Mouse (Mus musculus): Measurements from ENCODE around the gene Cldn10. TPM values are rescaled to one million over a fixed set of nuclear protein-coding genes. Genes with fewer than 3 reads are reported as not detected.
A peak's percentile ranks its signal among the peaks of the same experiment; 100 is the strongest.

Gene Cldn10
- polyA plus RNA-seq, 1 experiment from 2014 or later: 1.9 TPM

DNA sequence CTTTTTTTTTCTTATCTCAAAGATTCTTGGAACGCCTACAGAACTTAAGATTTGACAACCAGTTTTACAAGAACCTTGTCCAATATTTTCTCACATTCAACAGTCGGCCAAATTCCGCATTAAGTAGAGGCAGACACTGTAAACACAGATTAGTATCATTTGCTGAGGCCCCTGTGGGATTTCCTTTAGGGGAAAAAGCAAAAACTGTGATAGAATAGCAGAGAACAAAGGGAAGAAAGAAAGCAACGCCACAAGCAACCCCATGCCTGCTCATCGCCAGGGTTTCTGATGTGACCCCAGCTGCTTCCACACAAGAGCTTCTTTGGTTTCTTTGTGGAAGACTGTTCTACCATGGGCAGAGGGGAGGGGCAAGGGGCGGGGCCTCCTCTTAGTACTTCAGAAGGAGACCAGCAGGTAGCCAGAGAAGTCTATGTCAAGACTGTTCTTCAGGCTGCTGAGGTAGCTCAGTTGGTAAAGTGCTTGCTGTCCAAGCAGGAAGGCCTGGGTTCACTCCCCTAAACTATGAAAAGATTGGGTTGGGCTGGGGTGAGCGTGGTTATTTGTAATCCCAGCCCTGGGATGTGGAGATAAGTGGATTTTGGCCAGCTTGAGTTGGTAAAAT lies 39.7 kb downstream of the Cldn10 start:
- peak; percentile 26; the same call in 1 of the 2 replicates for ATAC-seq
- Histone ChIP-seq H3K4me1 (replicated peaks; ENCODE audit: control insufficient read depth, insufficient read depth, low read length) (0 out of 2 replicates have a peak, but pooled peaks cover 3% of the 10 kb centered on the region), H3K9ac (replicated peaks; ENCODE audit: low read depth, low read length) (no peak overlapping the region), H3K27me3 (replicated peaks; ENCODE audit: control insufficient read depth, insufficient read depth, low read length) (no peaks in the 10 kb centered on the region), H3K4me2 (ENCODE audit: low read length) (no peak overlapping the region), H3K9me3 (ENCODE audit: control insufficient read depth, low read length) (no peaks in the 10 kb centered on the region), H3K4me3 (replicated peaks; ENCODE audit: low read length) (no peak overlapping the region), H3K36me3 (ENCODE audit: control insufficient read depth, insufficient read depth) (no peaks in the 10 kb centered on the region), H3K27ac (ENCODE audit: low read length) (no peak overlapping the region)
- 11% methylated on average over 7 of the region's 7 CpGs for WGBS

DNA sequence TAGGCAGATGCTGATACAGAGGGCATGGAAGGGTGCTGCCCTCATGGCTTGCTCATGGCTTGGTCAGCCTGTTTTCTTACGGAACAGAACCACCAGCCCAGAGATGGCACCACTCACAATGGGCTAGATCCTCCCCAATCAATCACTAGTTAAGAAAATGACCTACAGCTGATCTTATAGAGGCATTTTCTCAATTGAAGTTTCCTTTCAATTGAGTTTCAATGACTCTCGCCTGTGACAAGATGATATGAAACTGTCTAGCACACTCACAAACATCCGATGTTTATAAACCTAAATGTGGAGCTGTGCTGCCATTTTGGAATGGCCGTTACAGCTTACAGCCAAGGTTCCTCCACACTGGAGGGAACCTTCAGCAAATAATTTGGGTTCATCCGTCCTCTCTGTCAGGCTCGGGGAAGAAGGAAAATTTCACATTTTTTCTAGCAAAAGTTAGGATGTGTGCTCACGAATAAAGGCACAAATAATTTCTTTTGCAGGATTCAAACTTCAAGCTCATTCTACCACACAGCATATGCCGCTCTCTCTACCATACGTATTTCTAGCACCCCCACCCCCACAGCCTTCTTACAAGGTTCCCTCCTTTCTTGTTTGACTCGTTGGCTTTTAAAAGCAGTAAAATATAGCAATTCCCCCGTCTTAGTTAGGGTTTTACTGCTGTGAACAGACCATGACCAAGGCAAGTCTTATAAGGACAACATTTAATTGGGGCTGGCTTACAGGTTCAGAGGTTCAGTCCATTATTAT lies 41.8 kb downstream of the Cldn10 start:
- Histone ChIP-seq H3K4me3 (replicated peaks; ENCODE audit: low read length) (no peak overlapping the region), H3K4me2 (ENCODE audit: low read length) (no peak overlapping the region), H3K36me3 (ENCODE audit: control insufficient read depth, insufficient read depth) (no peaks in the 10 kb centered on the region), H3K27ac (ENCODE audit: low read length) (no peak overlapping the region), H3K9me3 (ENCODE audit: control insufficient read depth, low read length) (no peaks in the 10 kb centered on the region), H3K4me1 (replicated peaks; ENCODE audit: control insufficient read depth, insufficient read depth, low read length) (0 out of 2 replicates have a peak, but pooled peaks cover 3% of the 10 kb centered on the region), H3K27me3 (replicated peaks; ENCODE audit: control insufficient read depth, insufficient read depth, low read length) (no peaks in the 10 kb centered on the region), H3K9ac (replicated peaks; ENCODE audit: low read depth, low read length) (no peak overlapping the region)
- 90% methylated on average over 11 of the region's 11 CpGs for WGBS
- ATAC-seq: no peak

DNA sequence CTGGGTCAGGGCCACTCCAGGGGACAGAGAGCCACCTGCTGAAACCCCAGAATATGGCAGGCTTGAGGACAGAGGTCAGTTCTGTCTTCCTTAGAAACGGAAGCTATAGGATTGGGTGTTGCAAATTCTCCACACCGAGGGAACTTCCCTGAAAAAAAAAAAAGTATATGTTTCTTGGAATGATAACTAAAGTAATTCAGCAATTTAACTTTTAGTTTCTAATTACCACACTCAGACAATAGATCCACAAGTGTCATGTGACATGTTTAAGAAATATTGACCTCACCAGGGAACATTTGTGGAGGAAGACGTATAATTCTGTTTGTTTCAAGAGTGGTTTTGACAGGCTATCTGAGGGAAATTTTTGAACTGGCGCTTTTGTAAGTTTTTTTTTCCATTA lies 43.9 kb downstream of the Cldn10 start:
- no peak for ATAC-seq
- 83% methylated on average over 4 of the region's 4 CpGs for WGBS
- 0 out of 2 replicates have a peak, but pooled peaks cover 3% of the 10 kb centered on the region for H3K4me1 ChIP-seq (replicated peaks; ENCODE audit: control insufficient read depth, insufficient read depth, low read length)
- no peak overlapping the region for H3K27ac ChIP-seq (ENCODE audit: low read length)
- H3K36me3 ChIP-seq (ENCODE audit: control insufficient read depth, insufficient read depth): no peaks in the 10 kb centered on the region
- H3K4me3 ChIP-seq (replicated peaks; ENCODE audit: low read length): no peak overlapping the region
- H3K9me3 ChIP-seq (ENCODE audit: control insufficient read depth, low read length): no peaks in the 10 kb centered on the region
- H3K27me3 ChIP-seq (replicated peaks; ENCODE audit: control insufficient read depth, insufficient read depth, low read length): no peaks in the 10 kb centered on the region
- H3K4me2 ChIP-seq (ENCODE audit: low read length): no peak overlapping the region
- H3K9ac ChIP-seq (replicated peaks; ENCODE audit: low read depth, low read length): no peak overlapping the region

DNA sequence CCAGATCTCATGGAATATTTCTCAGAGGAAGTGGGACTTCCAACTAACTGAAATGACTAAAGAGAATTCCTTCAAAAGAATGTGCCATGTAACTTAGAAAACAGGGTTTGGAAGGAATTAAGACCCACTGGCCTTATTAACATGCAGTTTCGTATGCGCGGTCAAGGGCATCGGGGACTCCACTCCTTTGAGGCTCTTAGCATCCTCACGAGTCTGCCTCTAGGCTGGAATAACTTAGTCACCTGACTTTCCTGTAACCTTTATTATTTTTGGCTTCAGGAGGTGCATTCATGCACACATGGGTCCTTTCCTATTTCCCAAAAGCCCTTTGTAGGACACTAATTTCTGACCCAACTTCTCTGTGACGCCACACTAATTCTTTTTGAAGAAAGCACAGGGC lies 45.5 kb downstream of the Cldn10 start:
- H3K4me3 ChIP-seq (replicated peaks; ENCODE audit: low read length): no peak overlapping the region
- H3K4me1 ChIP-seq (replicated peaks; ENCODE audit: control insufficient read depth, insufficient read depth, low read length): no peaks in the 10 kb centered on the region
- 81% methylated on average over 6 of the region's 6 CpGs for WGBS
- H3K9me3 ChIP-seq (ENCODE audit: control insufficient read depth, low read length): no peaks in the 10 kb centered on the region
- H3K9ac ChIP-seq (replicated peaks; ENCODE audit: low read depth, low read length): no peak overlapping the region
- H3K27me3 ChIP-seq (replicated peaks; ENCODE audit: control insufficient read depth, insufficient read depth, low read length): no peaks in the 10 kb centered on the region
- H3K36me3 ChIP-seq (ENCODE audit: control insufficient read depth, insufficient read depth): no peaks in the 10 kb centered on the region
- no peak overlapping the region for H3K4me2 ChIP-seq (ENCODE audit: low read length)
- no peak for ATAC-seq
- H3K27ac ChIP-seq (ENCODE audit: low read length): no peak overlapping the region

DNA sequence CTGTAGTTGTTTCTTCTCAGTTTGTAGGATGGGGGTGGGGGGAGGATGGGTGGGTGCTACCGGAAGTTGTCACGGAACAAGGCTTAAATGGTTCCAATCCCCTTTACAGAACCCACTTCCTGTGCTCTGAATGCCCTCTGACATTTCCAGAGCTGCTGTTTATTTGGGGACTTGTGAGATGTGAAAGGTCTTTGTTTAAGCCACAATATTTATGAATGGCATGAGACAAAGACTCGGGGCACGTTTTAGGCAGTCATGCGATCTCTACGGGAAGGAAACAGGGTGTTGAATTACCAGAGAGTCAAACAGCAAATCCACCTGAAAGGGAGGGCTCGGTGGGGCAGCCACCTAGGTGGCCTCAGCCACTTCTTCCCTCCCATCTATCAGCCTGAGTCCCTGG lies 46.6 kb downstream of the Cldn10 start:
- H3K4me1 ChIP-seq (replicated peaks; ENCODE audit: control insufficient read depth, insufficient read depth, low read length): no peaks in the 10 kb centered on the region
- ATAC-seq: no peak
- H3K27ac ChIP-seq (ENCODE audit: low read length): no peak overlapping the region
- no peak overlapping the region for H3K4me3 ChIP-seq (replicated peaks; ENCODE audit: low read length)
- no peak overlapping the region for H3K9ac ChIP-seq (replicated peaks; ENCODE audit: low read depth, low read length)
- H3K4me2 ChIP-seq (ENCODE audit: low read length): no peak overlapping the region
- WGBS: 2% methylated on average over 7 of the region's 7 CpGs
- no peaks in the 10 kb centered on the region for H3K9me3 ChIP-seq (ENCODE audit: control insufficient read depth, low read length)
- H3K36me3 ChIP-seq (ENCODE audit: control insufficient read depth, insufficient read depth): no peaks in the 10 kb centered on the region
- H3K27me3 ChIP-seq (replicated peaks; ENCODE audit: control insufficient read depth, insufficient read depth, low read length): no peaks in the 10 kb centered on the region

DNA sequence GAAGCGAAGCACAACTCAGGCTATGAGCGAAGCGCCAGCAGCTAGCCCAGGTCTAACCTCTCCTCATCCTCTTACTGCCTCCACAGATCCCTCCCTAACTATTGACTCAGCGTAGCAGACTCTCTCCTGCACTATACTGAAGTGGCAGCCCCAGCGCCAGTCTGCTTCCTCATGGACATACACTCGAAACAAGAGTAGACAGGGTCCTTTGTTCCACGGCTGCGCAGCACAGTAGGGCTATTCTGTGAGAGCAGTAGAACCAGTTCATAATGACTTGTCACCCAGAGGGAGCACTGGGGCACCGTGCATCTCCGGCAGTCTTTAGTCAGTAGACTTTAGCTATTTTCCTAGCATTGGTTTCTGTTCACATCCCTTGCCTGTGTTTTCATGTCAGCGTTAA lies 48.4 kb downstream of the Cldn10 start:
- Histone ChIP-seq H3K4me1 (replicated peaks; ENCODE audit: control insufficient read depth, insufficient read depth, low read length) (no peaks in the 10 kb centered on the region), H3K4me2 (ENCODE audit: low read length) (no peak overlapping the region), H3K9ac (replicated peaks; ENCODE audit: low read depth, low read length) (no peak overlapping the region), H3K9me3 (ENCODE audit: control insufficient read depth, low read length) (no peaks in the 10 kb centered on the region), H3K36me3 (ENCODE audit: control insufficient read depth, insufficient read depth) (no peaks in the 10 kb centered on the region), H3K27me3 (replicated peaks; ENCODE audit: control insufficient read depth, insufficient read depth, low read length) (no peaks in the 10 kb centered on the region), H3K27ac (ENCODE audit: low read length) (no peak overlapping the region), H3K4me3 (replicated peaks; ENCODE audit: low read length) (no peak overlapping the region)
- ATAC-seq: no peak
- WGBS: 76% methylated on average over 11 of the region's 11 CpGs

DNA sequence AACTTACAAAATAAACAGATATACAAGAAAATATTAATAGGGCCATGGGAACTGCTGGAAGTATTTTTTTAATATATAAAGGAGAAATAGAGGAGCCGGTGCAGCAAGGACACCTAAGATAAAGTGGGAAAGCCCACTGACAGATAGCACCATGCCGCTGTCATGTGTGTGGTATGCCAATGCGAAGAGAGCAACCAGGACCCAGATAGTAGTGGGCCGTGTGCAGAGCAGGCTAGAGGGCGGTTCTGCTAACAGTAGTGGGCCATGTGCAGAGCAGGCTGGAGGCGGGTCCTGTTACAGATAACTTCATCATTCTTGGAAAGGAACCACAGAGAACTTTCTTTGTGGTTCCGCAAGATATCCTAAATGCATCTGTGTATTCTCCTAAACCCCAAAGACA lies 49.0 kb downstream of the Cldn10 start:
- H3K9me3 ChIP-seq (ENCODE audit: control insufficient read depth, low read length): no peaks in the 10 kb centered on the region
- no peak for ATAC-seq
- H3K36me3 ChIP-seq (ENCODE audit: control insufficient read depth, insufficient read depth): no peaks in the 10 kb centered on the region
- no peak overlapping the region for H3K4me2 ChIP-seq (ENCODE audit: low read length)
- H3K27ac ChIP-seq (ENCODE audit: low read length): no peak overlapping the region
- no peaks in the 10 kb centered on the region for H3K4me1 ChIP-seq (replicated peaks; ENCODE audit: control insufficient read depth, insufficient read depth, low read length)
- H3K4me3 ChIP-seq (replicated peaks; ENCODE audit: low read length): no peak overlapping the region
- WGBS: 95% methylated on average over 7 of the region's 7 CpGs
- H3K9ac ChIP-seq (replicated peaks; ENCODE audit: low read depth, low read length): no peak overlapping the region
- no peaks in the 10 kb centered on the region for H3K27me3 ChIP-seq (replicated peaks; ENCODE audit: control insufficient read depth, insufficient read depth, low read length)

DNA sequence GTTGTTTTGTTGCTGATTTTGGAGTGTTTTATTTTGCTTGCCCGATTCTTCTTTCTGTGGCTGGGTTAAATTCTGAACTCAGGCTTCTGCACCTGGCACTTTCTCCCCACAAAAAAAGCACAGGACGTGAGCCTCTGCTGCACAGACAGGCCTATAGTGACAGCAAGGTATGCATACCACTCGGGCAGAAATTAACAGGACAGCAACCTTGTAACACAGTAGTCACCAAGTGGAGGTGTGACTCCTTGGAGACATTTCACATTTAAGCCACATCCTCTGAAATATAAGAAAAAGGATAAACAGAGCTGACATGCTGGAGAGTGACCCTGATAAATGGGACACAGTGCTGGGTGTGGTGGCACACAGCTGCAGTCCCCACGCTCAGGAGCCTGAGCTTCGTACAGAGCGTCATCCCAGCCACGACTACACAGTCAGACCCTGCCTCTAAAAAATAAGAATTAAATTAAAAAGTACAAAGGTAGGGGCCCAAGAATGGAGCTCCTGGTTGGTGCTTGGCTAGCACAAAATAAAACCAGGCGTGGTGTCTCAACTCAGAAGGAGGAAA lies 50.9 kb downstream of the Cldn10 start:
- Histone ChIP-seq H3K27me3 (replicated peaks; ENCODE audit: control insufficient read depth, insufficient read depth, low read length) (no peaks in the 10 kb centered on the region), H3K4me3 (replicated peaks; ENCODE audit: low read length) (no peak overlapping the region), H3K4me2 (ENCODE audit: low read length) (no peak overlapping the region), H3K9me3 (ENCODE audit: control insufficient read depth, low read length) (no peaks in the 10 kb centered on the region), H3K27ac (ENCODE audit: low read length) (no peak overlapping the region), H3K9ac (replicated peaks; ENCODE audit: low read depth, low read length) (no peak overlapping the region), H3K4me1 (replicated peaks; ENCODE audit: control insufficient read depth, insufficient read depth, low read length) (no peaks in the 10 kb centered on the region), H3K36me3 (ENCODE audit: control insufficient read depth, insufficient read depth) (no peaks in the 10 kb centered on the region)
- ATAC-seq: no peak
- 84% methylated on average over 8 of the region's 8 CpGs for WGBS

DNA sequence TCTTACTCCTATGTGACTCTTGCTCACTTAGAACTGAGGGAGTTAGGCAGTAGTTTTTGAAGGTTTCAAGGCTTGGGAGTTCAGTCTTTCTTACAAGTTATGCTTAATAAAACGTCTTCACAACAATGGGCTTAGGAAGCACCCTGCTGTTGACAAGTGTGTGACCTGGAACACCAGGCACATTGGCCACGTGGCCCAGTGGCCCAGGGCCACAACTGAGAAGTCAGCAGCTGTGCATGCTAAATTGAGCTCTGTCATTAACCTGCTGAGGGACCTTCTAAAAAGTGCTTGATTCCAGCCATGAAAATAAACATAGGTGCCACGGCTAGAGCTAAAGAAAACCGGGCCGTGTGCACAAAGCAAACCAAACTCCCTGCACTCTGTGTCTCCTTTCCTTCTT lies 51.7 kb downstream of the Cldn10 start:
- Histone ChIP-seq H3K4me3 (replicated peaks; ENCODE audit: low read length) (no peak overlapping the region), H3K36me3 (ENCODE audit: control insufficient read depth, insufficient read depth) (no peaks in the 10 kb centered on the region), H3K27ac (ENCODE audit: low read length) (no peak overlapping the region), H3K9ac (replicated peaks; ENCODE audit: low read depth, low read length) (no peak overlapping the region), H3K27me3 (replicated peaks; ENCODE audit: control insufficient read depth, insufficient read depth, low read length) (no peaks in the 10 kb centered on the region), H3K4me2 (ENCODE audit: low read length) (no peak overlapping the region), H3K9me3 (ENCODE audit: control insufficient read depth, low read length) (no peaks in the 10 kb centered on the region), H3K4me1 (replicated peaks; ENCODE audit: control insufficient read depth, insufficient read depth, low read length) (no peaks in the 10 kb centered on the region)
- 52% methylated on average over 5 of the region's 5 CpGs for WGBS
- no peak for ATAC-seq

Data from forebrain, embryonic 16.5 days (tissue).